Mouse (Mus musculus) heart, embryonic 14.5 days (tissue): ENCODE measurements around the gene 1110004F10Rik. TPM values are rescaled to one million over a fixed set of nuclear protein-coding genes. Genes with fewer than 3 reads are reported as not detected.
A peak's percentile ranks its signal among the peaks of the same experiment; 100 is the strongest.

Experiments
- ATAC-seq: fragments of 200-750 bp; cut with Nextera tagmentation; 2 replicates; pipeline ENCODE4 v1.8.0; 2017; ENCODE audit warnings: low read depth, moderate TSS enrichment; ENCODE audit not compliant: insufficient number of reproducible peaks, insufficient read depth, low FRiP score
- H3K27ac ChIP-seq, 2 experiments: fragments of 200-500 bp in 1 of 2; fragments of 300-500 bp in 1 of 2; sonication (generic) in 1 of 2; replicated peaks in 1 of 2; 2 replicates each; pipeline ENCODE4 v1.5.1; 2012 to 2014; ENCODE audit warnings: low read depth in 2 of 2, low read length in 2 of 2, control low read depth in 1 of 2, mild to moderate bottlenecking in 1 of 2, mixed read lengths in 1 of 2; ENCODE audit not compliant: control insufficient read depth in 1 of 2, insufficient read depth in 1 of 2
- H3K27me3 ChIP-seq: fragments of 300-500 bp; sonication (generic); 2 replicates; pipeline ENCODE4 v1.6.1; 2014; ENCODE audit warnings: mild to moderate bottlenecking, low read length, control low read depth; ENCODE audit not compliant: control insufficient read depth, insufficient read depth
- H3K36me3 ChIP-seq: fragments of 300-500 bp; sonication (generic); 2 replicates; pipeline ENCODE4 v1.6.1; 2014; ENCODE audit warnings: mild to moderate bottlenecking, control low read depth, low read length, mixed read lengths; ENCODE audit not compliant: control insufficient read depth, insufficient read depth
- H3K4me1 ChIP-seq, 2 experiments: fragments of 200-500 bp in 1 of 2; fragments of 300-500 bp in 1 of 2; sonication (generic) in 1 of 2; 2 replicates each; pipeline ENCODE4 v1.6.1; 2012 to 2014; ENCODE audit warnings: low read length in 2 of 2, control low read depth in 1 of 2, mixed read lengths in 1 of 2; ENCODE audit not compliant: control insufficient read depth in 2 of 2, insufficient read depth in 2 of 2
- H3K4me2 ChIP-seq: fragments of 300-500 bp; sonication (generic); 2 replicates; pipeline ENCODE4 v1.6.1; 2014; ENCODE audit warnings: mild to moderate bottlenecking, low read length
- H3K4me3 ChIP-seq, 2 experiments: fragments of 200-500 bp in 1 of 2; fragments of 300-500 bp in 1 of 2; sonication (generic) in 1 of 2; 2 replicates each; pipeline ENCODE4 v1.5.1; 2012 to 2014; ENCODE audit warnings: low read length in 2 of 2, mild to moderate bottlenecking in 2 of 2, control low read depth in 1 of 2, low read depth in 1 of 2, moderate library complexity in 1 of 2; ENCODE audit not compliant: control insufficient read depth in 1 of 2, insufficient read depth in 1 of 2
- H3K9ac ChIP-seq: fragments of 300-500 bp; sonication (generic); 2 replicates; pipeline ENCODE4 v1.6.1; 2014; ENCODE audit warnings: mild to moderate bottlenecking, low read length
- H3K9me3 ChIP-seq: fragments of 300-500 bp; sonication (generic); 2 replicates; pipeline ENCODE4 v1.6.1; 2016; ENCODE audit warnings: low read length, control low read depth; ENCODE audit not compliant: control insufficient read depth
- WGBS: fragments of 180-500 bp; shearing (Covaris S2); extraction: QIAGEN DNeasy Blood & Tissue Kit; methylation state at CpG from one replicate; pipeline ENCODE4 v1.1.7; 2014; 5-methylcytosine and 5-hydroxymethylcytosine counted together
- polyA plus RNA-seq: library from polyadenylated mRNA; unstranded; fragments of >200 nt; fragmentation: Nextera tagmentation; extraction: Ambion mirVana; gene quantifications from 2 replicates; pipeline ENCODE4 v1.2.1, GENCODE M21; 2014

Gene 1110004F10Rik
- polyA plus RNA-seq: 168 and 176 TPM in 2 replicates

DNA sequence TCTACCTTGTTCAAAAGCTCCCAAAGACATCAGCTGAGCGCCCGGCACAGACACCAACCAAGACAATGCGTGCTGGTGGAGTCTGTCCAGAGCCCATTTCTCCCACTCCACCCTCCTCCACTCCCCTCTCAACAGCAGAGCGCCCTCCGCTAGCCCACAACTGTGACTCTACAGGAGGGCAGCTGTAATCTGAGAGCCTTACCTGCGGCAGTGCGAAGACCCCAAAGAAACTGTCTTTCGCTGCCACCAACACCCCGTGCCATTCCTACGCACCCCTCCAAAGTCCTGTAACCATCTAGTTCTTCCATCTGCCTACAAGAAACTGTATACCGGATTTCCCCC, at the start of gene 1110004F10Rik:
1110004F10Rik (plus strand) TSS at position 202 of the 342 bp plus-strand sequence.
- no peak for ATAC-seq
- peaks cover 15% of the 10 kb centered on the region for H3K27me3 ChIP-seq

DNA sequence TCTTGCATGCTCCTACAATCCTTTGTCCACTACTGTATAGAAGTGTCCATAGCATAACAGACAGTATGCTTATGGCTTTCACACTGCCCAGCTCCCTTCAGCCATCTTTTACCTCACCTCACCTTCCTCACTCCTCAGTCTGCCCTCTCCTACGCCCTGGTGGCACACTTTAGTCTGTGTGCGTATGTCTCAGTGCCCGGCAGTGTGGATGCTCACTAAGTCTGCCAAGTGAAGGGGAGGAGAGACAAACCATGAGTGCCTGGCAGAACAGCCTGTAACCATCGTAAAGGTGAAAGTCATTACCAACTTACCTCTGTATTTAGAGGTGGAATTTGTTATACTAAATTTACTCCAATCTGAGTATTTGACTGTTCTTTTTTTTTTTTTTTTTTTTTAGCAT, 36.5 kb upstream of the 1110004F10Rik start:
- Histone ChIP-seq H3K36me3 (no peaks in the 10 kb centered on the region), H3K9me3 (no peaks in the 10 kb centered on the region), H3K4me2 (no peak overlapping the region), H3K27me3 (no peaks in the 10 kb centered on the region), H3K4me1 (no peaks in the 10 kb centered on the region), H3K4me3 (no peak overlapping the region), H3K9ac (no peak overlapping the region), H3K27ac (no peak overlapping the region)
- ATAC-seq: no peak
- WGBS: 94% methylated on average over 4 of the region's 4 CpGs

More for the DNA sequence above, at the start of gene 1110004F10Rik:
- Histone ChIP-seq H3K4me3 (peak within 1 kb of the TSS; percentile 45 to 59), H3K9me3 (no peaks in the 10 kb centered on the region), H3K36me3 (no peaks in the 10 kb centered on the region), H3K4me1 (peaks cover 2 to 11% of the 10 kb centered on the region in 2 experiments), H3K9ac (peak within 1 kb of the TSS; percentile 51), H3K27ac (no peak within 1 kb of the TSS), H3K4me2 (peak within 1 kb of the TSS; percentile 71)
- 0% methylated on average over 11 of the region's 11 CpGs for WGBS

DNA sequence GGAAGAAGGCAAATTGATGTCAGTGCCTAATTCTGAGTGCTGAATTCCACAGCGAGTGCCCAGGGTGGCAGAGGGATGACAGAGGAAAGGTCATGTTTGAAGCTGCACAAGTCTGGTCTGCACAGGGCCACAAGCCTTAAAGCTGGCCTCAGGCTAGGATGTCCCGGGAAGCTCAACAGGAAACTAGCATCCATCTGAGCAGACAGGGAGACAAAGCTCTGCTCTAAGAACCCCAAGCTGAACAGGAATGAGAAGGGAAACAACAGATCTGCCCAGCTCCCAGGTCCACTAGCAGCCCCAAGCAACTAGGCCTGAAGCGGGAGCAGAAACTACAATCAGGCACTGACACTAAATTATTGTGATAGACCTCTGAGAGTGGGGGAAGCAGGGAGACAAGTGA, 9.2 kb upstream of the 1110004F10Rik start:
- H3K9ac ChIP-seq: peak overlapping the region; percentile 93
- peak overlapping the region; percentile 95 to 99 for H3K27ac ChIP-seq
- H3K4me2 ChIP-seq: peak overlapping the region; percentile 86
- no peaks in the 10 kb centered on the region for H3K27me3 ChIP-seq
- H3K4me1 ChIP-seq: peaks cover 6 to 10% of the 10 kb centered on the region in 2 experiments; a peak in 3 of 4 replicates
- peak overlapping the region; percentile 65 to 67 for H3K4me3 ChIP-seq
- WGBS: 32% methylated on average over 3 of the region's 3 CpGs
- no peak for ATAC-seq
- no peaks in the 10 kb centered on the region for H3K9me3 ChIP-seq
- no peaks in the 10 kb centered on the region for H3K36me3 ChIP-seq

DNA sequence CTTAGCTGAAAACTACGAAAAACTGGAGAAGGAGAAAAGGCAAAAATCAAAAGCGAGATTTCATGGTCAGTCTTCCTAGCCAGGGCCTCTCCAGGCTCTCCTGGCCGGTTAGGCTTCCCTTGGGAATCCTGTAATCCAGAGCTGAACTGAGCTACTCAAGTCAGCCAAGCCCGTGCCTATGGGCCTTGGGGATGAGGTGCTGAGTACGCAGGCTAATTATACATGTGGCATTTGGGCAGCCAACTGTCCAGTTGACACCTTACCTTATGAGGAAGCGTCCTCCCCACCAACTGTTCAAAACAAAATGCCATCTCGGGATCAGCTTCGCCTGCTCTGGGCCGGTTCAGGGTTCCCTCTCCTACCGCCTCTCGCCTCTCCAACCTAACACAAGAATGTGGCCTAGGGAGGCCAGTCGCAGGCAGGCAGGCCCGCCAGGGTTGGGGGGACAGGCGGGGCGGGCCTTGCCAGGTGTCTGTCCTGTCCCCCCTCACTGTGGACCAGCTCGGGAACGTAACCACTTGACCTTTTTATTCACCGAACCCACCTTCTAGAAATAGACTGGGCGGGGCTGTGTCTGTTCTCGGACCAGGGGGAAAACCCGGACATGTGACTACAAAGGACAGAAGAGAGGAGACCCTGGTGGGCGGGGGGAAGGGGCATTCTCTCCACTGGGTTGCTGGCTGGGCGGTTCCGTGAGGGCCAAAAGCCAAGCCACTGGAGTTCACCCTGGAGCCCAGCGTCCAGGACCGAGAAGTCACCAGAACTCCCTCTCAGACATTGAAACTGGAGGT, 8.4 kb upstream of the 1110004F10Rik start:
- peak overlapping the region; percentile 93 for H3K9ac ChIP-seq
- H3K4me2 ChIP-seq: peak overlapping the region; percentile 86
- no peaks in the 10 kb centered on the region for H3K9me3 ChIP-seq
- peaks cover 3% of the 10 kb centered on the region; the same call in 1 of the 2 replicates for H3K27me3 ChIP-seq
- H3K27ac ChIP-seq: peak overlapping the region; percentile 95 to 99
- no peaks in the 10 kb centered on the region for H3K36me3 ChIP-seq
- 8% methylated on average over 26 of the region's 26 CpGs for WGBS
- peaks cover 6 to 10% of the 10 kb centered on the region in 2 experiments; a peak in 3 of 4 replicates for H3K4me1 ChIP-seq
- H3K4me3 ChIP-seq: peak overlapping the region; percentile 65 to 67
- ATAC-seq: peak; percentile 58

DNA sequence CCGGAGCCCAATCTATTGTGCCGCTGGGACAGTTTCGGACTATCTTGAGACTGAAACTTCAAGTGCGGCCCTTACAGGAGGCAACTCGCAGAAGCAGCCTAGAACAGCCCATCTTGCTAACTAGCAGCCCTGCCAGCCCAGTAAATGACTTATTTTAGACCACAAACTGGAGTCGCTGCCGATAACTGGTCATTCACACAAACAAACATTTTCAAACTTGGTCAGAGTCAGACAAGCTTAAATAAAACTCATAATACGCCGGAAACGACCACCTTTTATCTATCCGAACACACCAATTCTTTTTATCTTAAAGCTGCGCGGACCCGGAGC, 7.8 kb upstream of the 1110004F10Rik start:
- H3K9me3 ChIP-seq: no peaks in the 10 kb centered on the region
- H3K27me3 ChIP-seq: peaks cover 6% of the 10 kb centered on the region; the same call in 1 of the 2 replicates
- H3K4me1 ChIP-seq: peaks cover 6 to 10% of the 10 kb centered on the region in 2 experiments; a peak in 3 of 4 replicates
- peak overlapping the region; percentile 86 for H3K4me2 ChIP-seq
- WGBS: under 1% methylated on average over 14 of the region's 14 CpGs
- peak overlapping the region; percentile 93 for H3K9ac ChIP-seq
- H3K4me3 ChIP-seq: peak overlapping the region; percentile 65 to 67
- no peak for ATAC-seq
- H3K27ac ChIP-seq: peak overlapping the region; percentile 95 to 99
- no peaks in the 10 kb centered on the region for H3K36me3 ChIP-seq

DNA sequence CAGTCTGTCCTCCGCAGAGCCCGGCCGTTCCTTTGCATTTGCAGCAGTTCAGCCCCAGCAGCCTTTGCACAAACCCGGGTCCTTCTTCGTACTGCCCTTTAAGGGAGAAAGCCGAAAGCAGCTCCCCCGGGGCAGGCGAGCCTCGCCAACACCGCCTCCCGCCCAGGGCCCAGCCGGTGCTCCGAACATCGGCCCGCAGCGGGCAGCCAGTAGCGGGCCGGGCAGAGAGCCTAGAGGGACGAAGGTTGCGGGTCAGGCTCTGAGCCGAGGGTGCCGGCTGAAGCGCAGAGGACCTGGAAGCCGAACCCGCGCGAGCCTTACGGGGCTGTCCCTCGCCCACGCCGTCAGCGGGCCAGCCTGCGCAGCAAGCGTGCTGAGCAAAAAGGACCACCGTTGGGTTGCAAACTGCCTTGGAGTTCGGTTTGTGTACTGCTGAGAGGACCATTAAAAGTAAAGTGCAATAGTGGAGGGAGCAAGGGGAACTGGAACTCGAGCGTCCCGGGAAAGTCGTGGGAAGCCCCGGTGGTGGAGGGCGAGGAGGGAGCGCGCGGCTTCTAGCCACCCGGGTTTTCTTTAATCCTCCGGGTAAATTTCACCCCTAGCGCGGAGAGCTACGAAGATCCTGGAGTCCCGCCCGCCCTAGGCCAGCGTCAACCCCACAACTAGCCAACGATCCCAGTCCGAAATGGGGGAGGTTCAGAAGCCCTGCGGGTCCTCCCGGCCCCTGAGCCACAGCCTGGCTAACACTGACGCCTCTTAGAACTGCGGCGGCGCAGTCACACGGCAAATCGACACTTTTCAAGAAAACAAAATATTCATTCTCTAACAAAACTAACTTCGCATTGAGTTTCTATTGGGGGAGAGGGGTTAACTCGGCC, 7.2 kb upstream of the 1110004F10Rik start:
- Histone ChIP-seq H3K27ac (peak overlapping the region; percentile 95 to 99), H3K4me1 (peaks cover 6 to 10% of the 10 kb centered on the region in 2 experiments; a peak in 3 of 4 replicates), H3K9ac (peak overlapping the region; percentile 93), H3K36me3 (no peaks in the 10 kb centered on the region), H3K9me3 (no peaks in the 10 kb centered on the region), H3K27me3 (peaks cover 10% of the 10 kb centered on the region), H3K4me3 (peak overlapping the region; percentile 65 to 67), H3K4me2 (peak overlapping the region; percentile 86)
- 0 out of 2 replicates have a peak, but pooled peaks have one; percentile 7 for ATAC-seq
- under 1% methylated on average over 64 of the region's 65 CpGs for WGBS

DNA sequence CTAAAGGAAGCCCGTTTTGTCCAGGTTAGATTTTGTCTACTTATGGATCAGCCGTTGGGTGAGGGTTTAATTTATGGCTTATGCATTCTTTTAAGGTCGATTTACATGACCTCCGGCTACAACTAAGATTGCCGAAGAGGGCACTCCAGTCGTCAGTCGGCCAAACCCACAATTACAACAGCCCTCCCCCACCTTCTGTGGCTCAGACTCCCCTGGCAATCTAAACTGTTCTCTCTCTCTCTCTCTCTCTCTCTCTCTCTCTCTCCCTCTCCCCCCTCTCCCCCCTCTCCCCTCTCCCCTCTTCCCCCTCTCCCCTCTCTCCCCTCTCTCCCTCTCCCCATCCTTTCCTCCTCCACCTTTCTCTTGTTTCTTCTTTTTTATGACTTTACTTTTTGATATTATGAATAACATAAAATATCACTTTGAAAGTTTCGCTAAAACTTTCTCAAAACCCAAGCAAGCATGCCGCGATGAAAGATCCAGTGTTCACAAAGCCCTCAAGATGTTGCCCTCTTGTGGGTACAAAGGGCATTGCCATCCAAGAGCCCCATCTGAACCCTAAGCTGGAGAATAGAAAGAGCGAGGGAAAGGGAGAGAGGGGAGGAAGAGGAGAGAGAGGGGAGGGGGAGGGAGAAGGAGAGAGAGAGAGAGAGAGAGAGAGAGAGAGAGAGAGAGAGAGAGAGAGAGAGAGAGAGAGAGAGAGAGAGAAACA, 6.4 kb upstream of the 1110004F10Rik start:
- Histone ChIP-seq H3K9me3 (no peaks in the 10 kb centered on the region), H3K27me3 (peaks cover 15% of the 10 kb centered on the region), H3K4me2 (peak overlapping the region; percentile 86), H3K4me3 (peak overlapping the region; percentile 65 to 67), H3K36me3 (no peaks in the 10 kb centered on the region), H3K27ac (peak overlapping the region; percentile 95 to 99), H3K4me1 (peaks cover 6 to 10% of the 10 kb centered on the region in 2 experiments; a peak in 3 of 4 replicates), H3K9ac (peak overlapping the region; percentile 93)
- 0% methylated on average over 11 of the region's 11 CpGs for WGBS
- no peak for ATAC-seq
